Mouse (Mus musculus) CH12.LX (cell line): ENCODE measurements around the gene Bcas3. TPM values are rescaled to one million over a fixed set of nuclear protein-coding genes. Genes with fewer than 3 reads are reported as not detected.

Experiments
- DNase-seq: peaks from one replicate; pipeline ENCODE4 v3.0.0-alpha.2; 2013; ENCODE audit errors: extremely low read depth
- H3K27ac ChIP-seq: 2 replicates; pipeline ENCODE4 v1.5.1; 2012; ENCODE audit warnings: low read depth, mild to moderate bottlenecking, control low read depth, moderate library complexity; ENCODE audit not compliant: insufficient read depth
- H3K27me3 ChIP-seq: replicated peaks from 2 replicates; pipeline ENCODE3; 2012; ENCODE audit warnings: inconsistent platforms
- H3K36me3 ChIP-seq, 2 experiments: replicated peaks in 1 of 2; 2 replicates each; pipeline versions ENCODE3 to v1.6.1; 2012; ENCODE audit warnings: inconsistent platforms in 1 of 2, low read length in 1 of 2, mild to moderate bottlenecking in 1 of 2, mixed read lengths in 1 of 2, moderate library complexity in 1 of 2; ENCODE audit not compliant: control insufficient read depth in 1 of 2, insufficient read depth in 1 of 2
- H3K4me1 ChIP-seq, 2 experiments: 2 replicates each; pipeline ENCODE4 v1.6.1; 2012; ENCODE audit warnings: inconsistent platforms in 1 of 2, moderate library complexity in 1 of 2; ENCODE audit not compliant: insufficient read depth in 2 of 2, control insufficient read depth in 1 of 2
- H3K4me2 ChIP-seq: 2 replicates; pipeline ENCODE4 v1.6.1; 2012; ENCODE audit warnings: low read depth, mild to moderate bottlenecking, control low read depth; ENCODE audit not compliant: poor library complexity, insufficient read depth, severe bottlenecking
- H3K4me3 ChIP-seq, 3 experiments: fragments of 150-350 bp in 1 of 3; sonication (generic) in 1 of 3; replicated peaks in 1 of 3; 2 replicates each; pipeline versions ENCODE3 to v1.5.1; 2011 to 2012; ENCODE audit warnings: low read depth in 2 of 3, low read length in 2 of 3, mild to moderate bottlenecking in 2 of 3, moderate library complexity in 2 of 3, control low read depth in 1 of 3, improper control_type of control experiment in 1 of 3, inconsistent platforms in 1 of 3, mixed read lengths in 1 of 3; ENCODE audit not compliant: poor library complexity in 1 of 3
- H3K79me2 ChIP-seq: replicated peaks from 2 replicates; pipeline ENCODE4 v1.6.1; 2012; ENCODE audit warnings: mild to moderate bottlenecking, moderate library complexity; ENCODE audit not compliant: control insufficient read depth, poor library complexity, insufficient read depth, severe bottlenecking; ENCODE audit errors: extremely low read depth
- H3K9ac ChIP-seq: 2 replicates; pipeline ENCODE4 v1.6.1; 2012; ENCODE audit warnings: low read depth, mild to moderate bottlenecking, control low read depth, moderate library complexity; ENCODE audit not compliant: insufficient read depth
- H3K9me3 ChIP-seq: replicated peaks from 2 replicates; pipeline ENCODE3; 2012; ENCODE audit warnings: low read length, inconsistent platforms, mixed read lengths
- BHLHE40 ChIP-seq: IDR thresholded peaks from 2 replicates; pipeline ENCODE4 v1.6.1; 2011; ENCODE audit warnings: mild to moderate bottlenecking, low read depth, low read length, improper control_type of control experiment
- CHD1 ChIP-seq: IDR thresholded peaks from 2 replicates; pipeline ENCODE4 v1.6.1; 2012; ENCODE audit warnings: low read depth, low read length, improper control_type of control experiment, inconsistent platforms
- CTCF ChIP-seq, 2 experiments: IDR thresholded peaks in 1 of 2; conservative IDR thresholded peaks in 1 of 2; 2 replicates each; pipeline ENCODE4 v1.5.1; 2011 to 2012; ENCODE audit warnings: low read depth in 2 of 2, low read length in 2 of 2, improper control_type of control experiment in 1 of 2, inconsistent platforms in 1 of 2, mild to moderate bottlenecking in 1 of 2, moderate library complexity in 1 of 2
- EP300 ChIP-seq: IDR thresholded peaks from 2 replicates; pipeline ENCODE4 v1.6.1; 2011; ENCODE audit warnings: low read length, improper control_type of control experiment
- ETS1 ChIP-seq: conservative IDR thresholded peaks from 2 replicates; pipeline ENCODE4 v1.6.1; 2012; ENCODE audit warnings: low read depth, mild to moderate bottlenecking, inconsistent platforms, low read length, improper control_type of control experiment, moderate library complexity
- GABPA ChIP-seq: IDR thresholded peaks from 2 replicates; pipeline ENCODE4 v1.6.1; 2012; ENCODE audit warnings: low read depth, low read length, improper control_type of control experiment, inconsistent platforms; ENCODE audit not compliant: insufficient replicate concordance
- HCFC1 ChIP-seq: IDR thresholded peaks from 2 replicates; pipeline ENCODE4 v1.6.1; 2012; ENCODE audit warnings: low read depth, mild to moderate bottlenecking, inconsistent platforms, low read length, improper control_type of control experiment
- IRF4 ChIP-seq: IDR thresholded peaks from 2 replicates; pipeline ENCODE4 v1.6.1; 2014; ENCODE audit warnings: low read depth, mild to moderate bottlenecking, inconsistent platforms, low read length, improper control_type of control experiment
- JUN ChIP-seq: IDR thresholded peaks from 2 replicates; pipeline ENCODE4 v1.6.1; 2011; ENCODE audit warnings: low read depth, mild to moderate bottlenecking, low read length, improper control_type of control experiment, moderate library complexity; ENCODE audit not compliant: insufficient read depth
- JUND ChIP-seq: conservative IDR thresholded peaks from 2 replicates; pipeline ENCODE4 v1.6.1; 2011; ENCODE audit warnings: low read depth, low read length, improper control_type of control experiment
- KAT2A ChIP-seq: IDR thresholded peaks from 2 replicates; pipeline ENCODE4 v1.6.1; 2012; ENCODE audit warnings: low read length, improper control_type of control experiment, inconsistent platforms; ENCODE audit not compliant: insufficient replicate concordance
- MEF2A ChIP-seq: IDR thresholded peaks from 2 replicates; pipeline ENCODE4 v1.6.1; 2014; ENCODE audit warnings: low read depth, mild to moderate bottlenecking, inconsistent platforms, low read length, improper control_type of control experiment, borderline replicate concordance
- MYC ChIP-seq: IDR thresholded peaks from 2 replicates; pipeline ENCODE4 v1.6.1; 2011; ENCODE audit warnings: low read depth, mild to moderate bottlenecking, improper control_type of control experiment, low read length
- NELFE ChIP-seq: IDR thresholded peaks from 2 replicates; pipeline ENCODE4 v1.6.1; 2011; ENCODE audit warnings: low read depth, low read length, improper control_type of control experiment
- NRF1 ChIP-seq: IDR thresholded peaks from 2 replicates; pipeline ENCODE4 v1.6.1; 2014; ENCODE audit warnings: low read depth, mild to moderate bottlenecking, inconsistent platforms, low read length, improper control_type of control experiment, moderate library complexity
- PAX5 ChIP-seq: IDR thresholded peaks from 2 replicates; pipeline ENCODE4 v1.6.1; 2012; ENCODE audit warnings: low read length, inconsistent platforms, mixed read lengths
- POLR2A ChIP-seq: IDR thresholded peaks from 2 replicates; pipeline ENCODE4 v1.6.1; 2011; ENCODE audit warnings: low read depth, mild to moderate bottlenecking, improper control_type of control experiment, low read length
- POLR2AphosphoS2 ChIP-seq: IDR thresholded peaks from 2 replicates; pipeline ENCODE4 v1.6.1; 2011; ENCODE audit warnings: low read depth, low read length, improper control_type of control experiment
- RAD21 ChIP-seq: IDR thresholded peaks from 2 replicates; pipeline ENCODE4 v1.6.1; 2011; ENCODE audit warnings: low read depth, mild to moderate bottlenecking, low read length, improper control_type of control experiment, moderate library complexity
- RCOR1 ChIP-seq: conservative IDR thresholded peaks from 2 replicates; pipeline ENCODE4 v1.6.1; 2012; ENCODE audit warnings: low read depth, mild to moderate bottlenecking, inconsistent platforms, low read length, improper control_type of control experiment
- SMC3 ChIP-seq: IDR thresholded peaks from 2 replicates; pipeline ENCODE4 v1.6.1; 2011; ENCODE audit warnings: low read depth, low read length, improper control_type of control experiment
- TBP ChIP-seq: conservative IDR thresholded peaks from 2 replicates; pipeline ENCODE4 v1.6.1; 2011; ENCODE audit warnings: low read depth, low read length, improper control_type of control experiment
- TCF12 ChIP-seq: IDR thresholded peaks from 2 replicates; pipeline ENCODE4 v1.6.1; 2014; ENCODE audit warnings: low read depth, mild to moderate bottlenecking, inconsistent platforms, low read length, improper control_type of control experiment
- UBTF ChIP-seq: IDR thresholded peaks from 2 replicates; pipeline ENCODE4 v1.6.1; 2012; ENCODE audit warnings: low read depth, mild to moderate bottlenecking, inconsistent platforms, low read length, improper control_type of control experiment, moderate library complexity
- USF2 ChIP-seq: conservative IDR thresholded peaks from 2 replicates; pipeline ENCODE4 v1.6.1; 2011; ENCODE audit warnings: low read depth, low read length, improper control_type of control experiment
- ZC3H11A ChIP-seq: IDR thresholded peaks from 2 replicates; pipeline ENCODE4 v1.6.1; 2012; ENCODE audit warnings: low read depth, mild to moderate bottlenecking, inconsistent platforms, low read length, improper control_type of control experiment
- ZKSCAN1 ChIP-seq: IDR thresholded peaks from 2 replicates; pipeline ENCODE4 v1.6.1; 2012; ENCODE audit warnings: low read depth, inconsistent platforms, low read length, improper control_type of control experiment, borderline replicate concordance
- ZMIZ1 ChIP-seq: IDR thresholded peaks from 2 replicates; pipeline ENCODE4 v1.6.1; 2012; ENCODE audit warnings: low read depth, mild to moderate bottlenecking, inconsistent platforms, low read length, improper control_type of control experiment
- ZNF384 ChIP-seq: IDR thresholded peaks from 2 replicates; pipeline ENCODE4 v1.6.1; 2012; ENCODE audit warnings: low read depth, low read length, improper control_type of control experiment, inconsistent platforms
- dilution Hi-C: fragments of 300-500 bp; cut with MboI; formaldehyde crosslinking; loops from 2 replicates; pipeline ENCODE4 v1.14.3; 2020; ENCODE audit warnings: low sequenced_read_pairs; ENCODE audit not compliant: extremely low pct_unique_long_range_greater_than_20kb, extremely low pct_ligation_motif_present
- in situ Hi-C: fragments of 300-500 bp; cut with MboI; formaldehyde crosslinking; loops from 3 replicates; pipeline ENCODE4 v1.14.3; 2019; ENCODE audit warnings: low sequenced_read_pairs, low pct_ligation_motif_present, low pct_unique_long_range_greater_than_20kb, mixed read lengths
- polyA plus RNA-seq: library from polyadenylated mRNA; unstranded; fragments of >175 nt; gene quantifications from 2 replicates; pipeline ENCODE4 v1.2.1, GENCODE M21; 2012; ENCODE audit warnings: low read depth; ENCODE audit not compliant: insufficient read length
- total RNA-seq, 2 experiments: library from RNA; depleted of rRNA; stranded (reverse); fragments of 300-350 nt in 1 of 2; fragments of >200 nt in 1 of 2; gene quantifications; 2 replicates each; pipeline ENCODE4 v1.2.3; 2012 to 2014

Gene Bcas3
- total and polyA plus RNA-seq, 3 experiments, result 8.2 to 21.3 (median 9.7) TPM

GRCm38 (mm10) chr11:85361621-85362020, 8.7 kb downstream of the Bcas3 start:
- Histone ChIP-seq H3K27me3 (no peaks in the 10 kb centered on the region), H3K36me3 (peaks cover 13 to 55% of the 10 kb centered on the region in 2 experiments), H3K79me2 (no peaks in the 10 kb centered on the region), H3K4me2 (no peak overlapping the region)
- in situ Hi-C loops, result no loop called here
- TF ChIP-seq UBTF, result no peak
- TF ChIP-seq ZKSCAN1, result no peak
- no peak for TF ChIP-seq MEF2A
- TF ChIP-seq CTCF (conservative IDR thresholded peaks at IDR 0.05 in 1 of 2, IDR thresholded peaks at IDR 0.05 in 1 of 2; ENCODE audit: low read depth in 2 of 2, low read length in 2 of 2), result no peak
- TF ChIP-seq TBP, result no peak
- TF ChIP-seq POLR2A, result no peak
- TF ChIP-seq NRF1, result no peak
- no peak for TF ChIP-seq GABPA
- TF ChIP-seq SMC3, result no peak
- TF ChIP-seq IRF4, result no peak
- TF ChIP-seq ETS1, result no peak
- no peak for TF ChIP-seq CHD1
- no peak for TF ChIP-seq KAT2A
- no peak for TF ChIP-seq NELFE
- TF ChIP-seq MYC, result no peak
- no peak for TF ChIP-seq ZNF384
- TF ChIP-seq RCOR1, result no peak
- TF ChIP-seq BHLHE40, result no peak
- TF ChIP-seq POLR2AphosphoS2, result no peak
- TF ChIP-seq, all 38 proteins: peak for 0
- no peak overlapping the region for H3K27ac ChIP-seq
- H3K4me1 ChIP-seq, result peaks cover 0 to 7% of the 10 kb centered on the region in 2 experiments; a peak in 1 of 4 replicates
- H3K9me3 ChIP-seq, result no peaks in the 10 kb centered on the region
- dilution Hi-C loops, result no loop called here
- H3K9ac ChIP-seq, result no peak overlapping the region
- H3K4me3 ChIP-seq, result no peak overlapping the region
- no peak for DNase-seq

GRCm38 (mm10) chr11:85366168-85366567, 13.2 kb downstream of the Bcas3 start:
- Histone ChIP-seq H3K79me2 (no peaks in the 10 kb centered on the region), H3K36me3 (peaks cover 10 to 54% of the 10 kb centered on the region in 2 experiments), H3K27ac (no peak overlapping the region), H3K4me1 (peaks cover 0 to 7% of the 10 kb centered on the region in 2 experiments; a peak in 1 of 4 replicates), H3K4me2 (no peak overlapping the region), H3K4me3 (no peak overlapping the region), H3K9me3 (no peaks in the 10 kb centered on the region), H3K9ac (no peak overlapping the region), H3K27me3 (no peaks in the 10 kb centered on the region)
- in situ Hi-C loops, result no loop called here
- peak; percentile 6 for DNase-seq
- dilution Hi-C loops, result no loop called here
- TF ChIP-seq TCF12 (no peak), KAT2A (no peak), UBTF (no peak), NRF1 (no peak), HCFC1 (no peak), CTCF (conservative IDR thresholded peaks at IDR 0.05 in 1 of 2, IDR thresholded peaks at IDR 0.05 in 1 of 2; ENCODE audit: low read depth in 2 of 2, low read length in 2 of 2) (no peak), EP300 (peak; percentile 41; the same call in 1 of the 2 replicates), JUND (peak; percentile 64; the same call in 1 of the 2 replicates), ETS1 (no peak), PAX5 (no peak), SMC3 (no peak), ZNF384 (no peak), USF2 (no peak), TBP (no peak), POLR2A (no peak), ZC3H11A (no peak), CHD1 (no peak), JUN (0 out of 2 replicates have a peak, but pooled peaks have one; percentile 15), ZMIZ1 (no peak), RCOR1 (no peak), BHLHE40 (no peak), IRF4 (peak; percentile 65), MYC (no peak), POLR2AphosphoS2 (no peak), RAD21 (no peak), ZKSCAN1 (no peak), GABPA (no peak)
